Mouse (Mus musculus) embryonic facial prominence, embryonic 11.5 days (tissue): ENCODE measurements around the gene Chit1. TPM values are rescaled to one million over a fixed set of nuclear protein-coding genes. Genes with fewer than 3 reads are reported as not detected.

Source experiments
- ATAC-seq: fragments of 200-750 bp; cut with Nextera tagmentation; replicated peaks from 2 replicates; pipeline ENCODE4 v1.8.0; 2017; ENCODE audit warnings: low read depth; ENCODE audit not compliant: insufficient number of reproducible peaks, low FRiP score, low TSS enrichment
- DNase-seq: peaks from one replicate; pipeline ENCODE4 v3.0.0-alpha.2; 2015; ENCODE audit warnings: low spot score
- H3K27ac ChIP-seq: fragments of 300-500 bp; sonication (generic); replicated peaks from 2 replicates; pipeline ENCODE4 v1.5.1; 2014; ENCODE audit warnings: mild to moderate bottlenecking, low read depth, low read length, control low read depth
- H3K27me3 ChIP-seq: fragments of 300-500 bp; sonication (generic); 2 replicates; pipeline ENCODE4 v1.6.1; 2014; ENCODE audit warnings: mild to moderate bottlenecking, low read length, moderate library complexity, mixed read lengths; ENCODE audit not compliant: control insufficient read depth, insufficient read depth
- H3K36me3 ChIP-seq: fragments of 300-500 bp; sonication (generic); replicated peaks from 2 replicates; pipeline ENCODE4 v1.6.1; 2014; ENCODE audit warnings: low read depth, mild to moderate bottlenecking, low read length, moderate library complexity, mixed read lengths; ENCODE audit not compliant: control insufficient read depth, insufficient read depth
- H3K4me1 ChIP-seq: fragments of 300-500 bp; sonication (generic); 2 replicates; pipeline ENCODE4 v1.6.1; 2014; ENCODE audit warnings: low read length, mixed read lengths; ENCODE audit not compliant: control insufficient read depth, insufficient read depth
- H3K4me2 ChIP-seq: fragments of 300-500 bp; sonication (generic); 2 replicates; pipeline ENCODE4 v1.6.1; 2014; ENCODE audit warnings: low read depth, mild to moderate bottlenecking, control low read depth, low read length, moderate library complexity
- H3K4me3 ChIP-seq: fragments of 300-500 bp; sonication (generic); 2 replicates; pipeline ENCODE4 v1.5.1; 2014; ENCODE audit warnings: low read depth, low read length, control low read depth
- H3K9ac ChIP-seq: fragments of 300-500 bp; sonication (generic); replicated peaks from 2 replicates; pipeline ENCODE4 v1.6.1; 2014; ENCODE audit warnings: mild to moderate bottlenecking, control low read depth, low read length
- H3K9me3 ChIP-seq: fragments of 300-500 bp; sonication (generic); replicated peaks from 2 replicates; pipeline ENCODE4 v1.6.1; 2016; ENCODE audit warnings: mild to moderate bottlenecking, low read length, inconsistent platforms, mixed read lengths; ENCODE audit not compliant: control insufficient read depth
- WGBS: fragments of 180-500 bp; shearing (Covaris S2); extraction: QIAGEN DNeasy Blood & Tissue Kit; methylation state at CpG from one replicate; pipeline ENCODE4 v1.1.7; 2014; 5-methylcytosine and 5-hydroxymethylcytosine counted together
- polyA plus RNA-seq: library from polyadenylated mRNA; unstranded; fragments of >200 nt; fragmentation: Nextera tagmentation; extraction: Ambion mirVana; gene quantifications from 2 replicates; pipeline ENCODE4 v1.2.1, GENCODE M21; 2014

Chit1 gene
- polyA plus RNA-seq, 1 experiment from 2014 or later, result not detected

- no peaks in the 10 kb centered on the region for H3K27me3 ChIP-seq
- 81% methylated on average over 9 of the region's 11 CpGs for WGBS
Measured at GRCm38 (mm10) chr1:134105043-134105763, 5.8 kb upstream of the Chit1 start.

GRCm38 (mm10) chr1:134105764-134106430 lies 5.1 kb upstream of the Chit1 start:
- Histone ChIP-seq H3K9ac (no peak overlapping the region), H3K27ac (no peak overlapping the region), H3K4me3 (no peak overlapping the region), H3K4me1 (no peaks in the 10 kb centered on the region), H3K4me2 (no peak overlapping the region), H3K27me3 (no peaks in the 10 kb centered on the region), H3K36me3 (no peaks in the 10 kb centered on the region), H3K9me3 (no peaks in the 10 kb centered on the region)
- DNase-seq (no peak), ATAC-seq (no peak)
- 51% methylated on average over 3 of the region's 3 CpGs for WGBS

More at GRCm38 (mm10) chr1:134105043-134105763, 5.8 kb upstream of the Chit1 start:
- DNase-seq (no peak), ATAC-seq (no peak)
- no peaks in the 10 kb centered on the region for H3K9me3 ChIP-seq
- H3K9ac ChIP-seq, result no peak overlapping the region
- no peaks in the 10 kb centered on the region for H3K36me3 ChIP-seq
- no peaks in the 10 kb centered on the region for H3K4me1 ChIP-seq
- H3K4me2 ChIP-seq, result no peak overlapping the region
- no peak overlapping the region for H3K27ac ChIP-seq
- H3K4me3 ChIP-seq, result no peak overlapping the region

GRCm38 (mm10) chr1:134106719-134107118 lies 4.3 kb upstream of the Chit1 start:
- no peaks in the 10 kb centered on the region for H3K36me3 ChIP-seq
- WGBS, result 11% methylated on average over 5 of the region's 5 CpGs
- H3K4me2 ChIP-seq, result no peak overlapping the region
- no peaks in the 10 kb centered on the region for H3K9me3 ChIP-seq
- DNase-seq, result peak; percentile 76
- no peak overlapping the region for H3K4me3 ChIP-seq
- H3K9ac ChIP-seq, result no peak overlapping the region
- H3K27me3 ChIP-seq, result no peaks in the 10 kb centered on the region
- no peak overlapping the region for H3K27ac ChIP-seq
- no peaks in the 10 kb centered on the region for H3K4me1 ChIP-seq
- ATAC-seq, result no peak

- no peak overlapping the region for H3K27ac ChIP-seq
Measured at GRCm38 (mm10) chr1:134107777-134108176, 3.3 kb upstream of the Chit1 start.

GRCm38 (mm10) chr1:134110015-134110414 lies 1.0 kb upstream of the Chit1 start:
- Histone ChIP-seq H3K4me3 (no peak overlapping the region), H3K4me2 (no peak overlapping the region), H3K27ac (no peak overlapping the region), H3K9me3 (no peaks in the 10 kb centered on the region), H3K4me1 (no peaks in the 10 kb centered on the region), H3K27me3 (no peaks in the 10 kb centered on the region), H3K36me3 (no peaks in the 10 kb centered on the region), H3K9ac (no peak overlapping the region)
- ATAC-seq (no peak), DNase-seq (peak; percentile 33)
- WGBS, result 84% methylated on average over 3 of the region's 3 CpGs

More at GRCm38 (mm10) chr1:134107777-134108176, 3.3 kb upstream of the Chit1 start:
- DNase-seq, result no peak
- no peak overlapping the region for H3K4me3 ChIP-seq
- H3K4me2 ChIP-seq, result no peak overlapping the region
- no peak for ATAC-seq
- H3K4me1 ChIP-seq, result no peaks in the 10 kb centered on the region
- H3K27me3 ChIP-seq, result no peaks in the 10 kb centered on the region
- no peak overlapping the region for H3K9ac ChIP-seq
- H3K9me3 ChIP-seq, result no peaks in the 10 kb centered on the region
- no peaks in the 10 kb centered on the region for H3K36me3 ChIP-seq
- WGBS, result 86% methylated on average over 7 of the region's 7 CpGs

GRCm38 (mm10) chr1:134110449-134110848 lies 593 bp upstream of the Chit1 start:
- Histone ChIP-seq H3K27me3 (no peaks in the 10 kb centered on the region), H3K4me3 (no peak overlapping the region), H3K9ac (no peak overlapping the region), H3K4me2 (no peak overlapping the region), H3K9me3 (no peaks in the 10 kb centered on the region), H3K27ac (no peak overlapping the region), H3K4me1 (no peaks in the 10 kb centered on the region), H3K36me3 (no peaks in the 10 kb centered on the region)
- ATAC-seq (no peak), DNase-seq (no peak)
- 86% methylated on average over 5 of the region's 5 CpGs for WGBS

- no peak overlapping the region for H3K4me2 ChIP-seq
- no peak overlapping the region for H3K4me3 ChIP-seq
- H3K27ac ChIP-seq, result no peak overlapping the region
- H3K36me3 ChIP-seq, result no peaks in the 10 kb centered on the region
- no peaks in the 10 kb centered on the region for H3K9me3 ChIP-seq
- H3K9ac ChIP-seq, result no peak overlapping the region
- no peaks in the 10 kb centered on the region for H3K27me3 ChIP-seq
- H3K4me1 ChIP-seq, result no peaks in the 10 kb centered on the region
- DNase-seq, result no peak
- 59% methylated on average over 5 of the region's 5 CpGs for WGBS
- ATAC-seq, result no peak
Measured at GRCm38 (mm10) chr1:134113560-134113959, 2.5 kb downstream of the Chit1 start.

- Histone ChIP-seq H3K4me2 (no peak overlapping the region), H3K27me3 (no peaks in the 10 kb centered on the region), H3K27ac (no peak overlapping the region), H3K36me3 (no peaks in the 10 kb centered on the region), H3K9ac (no peak overlapping the region), H3K4me1 (no peaks in the 10 kb centered on the region), H3K4me3 (no peak overlapping the region), H3K9me3 (no peaks in the 10 kb centered on the region)
- WGBS, result 66% methylated on average over 7 of the region's 7 CpGs
- DNase-seq (no peak), ATAC-seq (no peak)
Measured at GRCm38 (mm10) chr1:134114018-134114417, 3.0 kb downstream of the Chit1 start.
